In the genomic region with DNA sequence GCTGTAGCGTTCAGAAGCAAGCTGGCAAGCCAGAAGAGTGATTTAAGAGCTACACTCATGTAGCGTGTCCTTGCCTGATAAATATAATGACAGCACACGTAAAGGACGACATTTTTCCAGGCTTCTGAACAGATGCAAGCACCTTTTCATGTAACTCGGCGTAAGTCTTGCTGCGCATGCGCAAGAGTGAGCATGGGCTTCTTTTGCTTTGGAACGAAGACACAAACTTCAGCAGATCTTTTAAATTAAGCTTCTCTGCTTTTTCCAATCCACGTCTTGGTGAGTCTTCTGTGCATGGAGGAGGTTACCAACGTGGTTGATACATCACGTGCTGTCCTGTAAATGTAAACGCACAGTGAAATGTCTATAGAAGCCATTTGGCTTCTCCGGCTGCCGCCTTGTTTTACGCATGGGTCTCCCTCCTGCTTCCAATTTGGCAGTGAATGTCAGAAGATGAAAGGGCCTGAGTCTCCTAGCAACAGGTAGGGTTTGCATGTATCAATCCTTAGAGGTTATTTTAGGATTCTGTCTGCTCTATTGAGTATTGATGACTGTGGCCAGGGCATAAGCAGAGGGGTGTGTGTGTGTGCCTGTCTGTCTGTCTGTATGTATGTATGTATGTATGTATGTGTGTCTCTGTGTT, we compare ENCODE assay signal across 19 mouse cellular contexts.
A peak's percentile ranks its signal among the peaks of the same experiment; 100 is the strongest.
DNase-seq lines count a peak whose midpoint lies in the region; ATAC-seq lines count a peak whose summit lies in the region.
"Had no signal": no experiment of that assay in that cellular context is flagged by ENCODE, and none has a peak within 500 bp of the region (broad histone marks: within the 10 kb centered on the region; RNA-seq: fewer than 3 reads in every experiment).

No protein-coding gene starts in this region.

- no peak for ATAC-seq in limb, embryonic 11.5 days (ENCODE audit: insufficient number of reproducible peaks, low FRiP score, low TSS enrichment, low read depth)
- no peak for ATAC-seq in heart, embryonic 11.5 days (replicated peaks; ENCODE audit: insufficient number of reproducible peaks, low FRiP score, low TSS enrichment)
- ATAC-seq: CD4-positive, CD25-positive, alpha-beta regulatory T cell, adult 4 months; hindbrain, embryonic 16.5 days; liver, postnatal 0 days had no signal

- no peaks in the 10 kb centered on the region for H3K27me3 ChIP-seq in limb, embryonic 11.5 days (ENCODE audit: control insufficient read depth, insufficient read depth, low read length)
- no peaks in the 10 kb centered on the region for H3K27me3 ChIP-seq in limb, embryonic 10.5 days (ENCODE audit: low read depth, poor library complexity, severe bottlenecking)
- H3K27me3 ChIP-seq in heart, embryonic 11.5 days (ENCODE audit: control insufficient read depth, insufficient read depth, low read length) = no peaks in the 10 kb centered on the region
- H3K27me3 ChIP-seq: heart, embryonic 15.5 days; kidney, embryonic 15.5 days; limb, embryonic 13.5 days had no signal

- H3K27ac ChIP-seq in limb, embryonic 11.5 days (replicated peaks; ENCODE audit: low read depth, low read length) = no peak overlapping the region
- H3K27ac ChIP-seq in limb, embryonic 10.5 days = no peak overlapping the region
- no peak overlapping the region for H3K27ac ChIP-seq in heart, embryonic 11.5 days (ENCODE audit: low read depth, low read length)
- H3K27ac ChIP-seq: heart, embryonic 15.5 days; kidney, embryonic 15.5 days; limb, embryonic 13.5 days; stomach, postnatal 0 days had no signal

- H3K9me3 ChIP-seq in limb, embryonic 11.5 days (ENCODE audit: control insufficient read depth, low read length) = no peaks in the 10 kb centered on the region
- H3K9me3 ChIP-seq in limb, embryonic 10.5 days (replicated peaks) = no peaks in the 10 kb centered on the region
- no peaks in the 10 kb centered on the region for H3K9me3 ChIP-seq in heart, embryonic 11.5 days (replicated peaks; ENCODE audit: control insufficient read depth, low read length)
- H3K9me3 ChIP-seq: heart, embryonic 15.5 days; kidney, embryonic 15.5 days; limb, embryonic 13.5 days had no signal

- intact Hi-C loops in left cerebral cortex, postnatal 10 days (cut with DNase I) = no loop called here

- H3K4me2 ChIP-seq in limb, embryonic 11.5 days (ENCODE audit: low read depth, severe bottlenecking) = no peak overlapping the region
- H3K4me2 ChIP-seq in heart, embryonic 11.5 days = no peak overlapping the region
- H3K4me2 ChIP-seq: heart, embryonic 15.5 days; kidney, embryonic 15.5 days; limb, embryonic 13.5 days had no signal

- H3K36me3 ChIP-seq in limb, embryonic 11.5 days (ENCODE audit: control insufficient read depth, insufficient read depth, low read length) = no peaks in the 10 kb centered on the region
- H3K36me3 ChIP-seq in limb, embryonic 10.5 days = no peaks in the 10 kb centered on the region
- H3K36me3 ChIP-seq in heart, embryonic 11.5 days (ENCODE audit: control insufficient read depth, insufficient read depth, low read length) = no peaks in the 10 kb centered on the region
- H3K36me3 ChIP-seq: heart, embryonic 15.5 days; kidney, embryonic 15.5 days; limb, embryonic 13.5 days had no signal

- DNase-seq in limb, embryonic 11.5 days (ENCODE audit: low spot score) = peak; percentile 21
- no peak for DNase-seq in limb, embryonic 10.5 days (ENCODE audit: low spot score)
- DNase-seq in frontal cortex, postnatal 14 days (ENCODE audit: low spot score in 2 of 2) = peak; percentile 14 to 36
- peak; percentile 45 to 57 for DNase-seq in left cerebral cortex, postnatal 10 days (ENCODE audit: extremely low spot score in 1 of 2, low spot score in 2 of 2)
- peak; percentile 55 for DNase-seq in telencephalon, adult 2 months (ENCODE audit: low read depth, low spot score)
- no peak for DNase-seq in kidney, adult 9 months
- DNase-seq in Muller cell, postnatal 12 days (ENCODE audit: inconsistent ontology term) = no peak
- DNase-seq: adrenal gland, adult 2 months; cerebellum, postnatal 25 days; gastrocnemius, postnatal 14 days; liver, postnatal 0 days had no signal

- H3K4me1 ChIP-seq in limb, embryonic 11.5 days (ENCODE audit: control insufficient read depth, insufficient read depth, low read length) = no peaks in the 10 kb centered on the region
- peaks cover 15% of the 10 kb centered on the region for H3K4me1 ChIP-seq in limb, embryonic 10.5 days
- H3K4me1 ChIP-seq in heart, embryonic 11.5 days (ENCODE audit: control insufficient read depth, insufficient read depth, low read length) = no peaks in the 10 kb centered on the region
- H3K4me1 ChIP-seq: heart, embryonic 15.5 days; kidney, embryonic 15.5 days had no signal

- no peak overlapping the region for H3K4me3 ChIP-seq in limb, embryonic 11.5 days (ENCODE audit: low read depth, low read length)
- H3K4me3 ChIP-seq in limb, embryonic 10.5 days = no peak overlapping the region
- H3K4me3 ChIP-seq in heart, embryonic 11.5 days (ENCODE audit: low read depth, low read length) = no peak overlapping the region
- H3K4me3 ChIP-seq: erythroblast, embryonic 14.5 days; heart, embryonic 15.5 days; kidney, embryonic 15.5 days; limb, embryonic 13.5 days had no signal

- no peak overlapping the region for H3K9ac ChIP-seq in limb, embryonic 11.5 days (ENCODE audit: low read length)
- H3K9ac ChIP-seq in heart, embryonic 11.5 days (ENCODE audit: low read depth, low read length) = no peak overlapping the region
- H3K9ac ChIP-seq: heart, embryonic 15.5 days; kidney, embryonic 15.5 days; limb, embryonic 13.5 days; liver, postnatal 0 days had no signal

- WGBS in limb, embryonic 11.5 days = 65% methylated on average over 16 of the region's 16 CpGs
- WGBS in limb, embryonic 10.5 days = 74% methylated on average over 16 of the region's 16 CpGs
- 78% methylated on average over 16 of the region's 16 CpGs for WGBS in heart, embryonic 11.5 days (ENCODE audit: insufficient replicate concordance)

Comparison
In these comparisons a context has a peak if more than half of its experiments do, and no peak if none do; other contexts are left out.
1. DNase-seq: peak in limb, embryonic 11.5 days (single experiment), frontal cortex, postnatal 14 days (2 of 2), left cerebral cortex, postnatal 10 days (2 of 2) and telencephalon, adult 2 months (single experiment); none in limb, embryonic 10.5 days (single experiment), kidney, adult 9 months (single experiment) and Muller cell, postnatal 12 days (single experiment).